Mouse (Mus musculus) skeletal muscle tissue, postnatal 0 days (tissue): ENCODE data around the gene Maats1. TPM values are rescaled to one million over a fixed set of nuclear protein-coding genes. Genes with fewer than 3 reads are reported as not detected.

Experiments used
- polyA plus RNA-seq: library from polyadenylated mRNA; unstranded; fragments of >200 nt; fragmentation: Nextera tagmentation; extraction: Ambion mirVana; gene quantifications from 2 replicates; pipeline ENCODE4 v1.2.1, GENCODE M21; 2015

The Maats1 gene
- 0.05 and 0.06 TPM in 2 replicates for polyA plus RNA-seq

GRCm38 (mm10) chr16:38341396-38342324 is at the start of gene Maats1:
Gene Maats1 (minus strand): TSS chr16:38342143.

GRCm38 (mm10) chr16:38361933-38362332 is 20.0 kb upstream of the Maats1 start, which contains the start of gene Popdc2:
Gene Popdc2 (plus strand): TSS chr16:38362209.

DNA sequence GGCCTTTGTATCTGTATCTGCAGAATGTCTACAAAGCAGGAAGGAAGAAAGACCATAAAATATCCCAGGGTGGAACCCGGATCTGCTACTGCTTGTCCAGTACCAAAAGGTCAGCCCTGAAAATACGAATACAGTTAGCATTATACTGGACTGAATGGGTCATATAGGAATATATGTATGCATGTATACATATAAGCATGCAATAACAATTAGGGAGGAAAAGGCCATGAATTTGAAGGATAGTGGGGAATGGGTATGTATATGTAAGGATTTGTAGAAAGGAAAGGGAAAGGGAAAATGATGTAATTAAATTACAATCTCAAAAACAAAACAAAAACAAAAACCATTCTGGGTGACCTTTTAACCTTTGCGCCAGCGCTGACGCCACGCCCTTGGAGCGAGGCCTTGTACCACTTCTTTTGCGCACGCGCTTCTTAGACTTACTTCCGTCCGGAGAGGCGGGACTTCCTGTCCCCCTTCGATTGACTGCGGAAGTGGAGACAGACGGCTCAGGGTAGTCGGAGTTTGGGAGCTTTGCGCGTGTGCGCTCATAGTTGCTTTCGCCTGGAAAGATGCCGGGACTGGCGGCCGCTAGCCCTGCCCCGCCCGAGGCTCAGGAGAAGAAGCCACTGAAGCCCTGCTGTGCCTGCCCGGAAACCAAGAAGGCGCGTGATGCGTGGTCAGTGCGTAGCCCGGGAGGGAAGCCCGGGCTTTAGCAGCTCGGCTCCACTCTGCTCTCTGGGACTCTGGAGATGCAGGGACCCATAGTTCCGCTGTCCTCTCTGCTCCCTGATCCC is 4.8 kb upstream of the Maats1 start, which contains the start of the genes Cox17 and Gm21987:
Cox17 (plus strand) TSS at position 463 of the 797 bp plus-strand sequence.
Gm21987 (plus strand) TSS at position 512 of the 797 bp plus-strand sequence.

GRCm38 (mm10) chr16:38294685-38295348 is 47.1 kb downstream of the Maats1 start, which contains the start of gene Nr1i2:
Gene Nr1i2 (minus strand): TSS chr16:38294824.

Other genes with a start within 250 kb of the Maats1 start
- gene Nr1i2, start 47.3 kb downstream of the Maats1 start, polyA plus RNA-seq, result not detected in 2 replicates
- 266 and 297 TPM in 2 replicates for gene Cox17, start 4.8 kb upstream of the Maats1 start, polyA plus RNA-seq
- gene Gm21987, start 4.9 kb upstream of the Maats1 start, polyA plus RNA-seq, result not detected in 2 replicates
- gene Popdc2, start 20.1 kb upstream of the Maats1 start, polyA plus RNA-seq, result 40.2 and 51.2 TPM in 2 replicates
- 1.2 and 1.7 TPM in 2 replicates for gene Pla1a, start 91.0 kb upstream of the Maats1 start, polyA plus RNA-seq
- gene Adprh, start 110.6 kb upstream of the Maats1 start, polyA plus RNA-seq, result 66.3 and 83.9 TPM in 2 replicates
- gene Cd80, start 113.4 kb upstream of the Maats1 start, polyA plus RNA-seq, result 0.17 and 0.22 TPM in 2 replicates
- 30.5 and 32.8 TPM in 2 replicates for gene Timmdc1, start 180.5 kb upstream of the Maats1 start, polyA plus RNA-seq
- gene Poglut1, start 208.1 kb upstream of the Maats1 start, polyA plus RNA-seq, result 12.1 and 12.6 TPM in 2 replicates
- 33.9 and 40.7 TPM in 2 replicates for gene Tmem39a, start 216.6 kb upstream of the Maats1 start, polyA plus RNA-seq